Mouse (Mus musculus) heart, embryonic 12.5 days (tissue): ENCODE results near the gene Actr1a. TPM values are rescaled to one million over a fixed set of nuclear protein-coding genes. Genes with fewer than 3 reads are reported as not detected.

Experiments used
- ATAC-seq: fragments of 200-750 bp; cut with Nextera tagmentation; 2 replicates; pipeline ENCODE4 v1.8.0; 2017; ENCODE audit warnings: moderate TSS enrichment, moderate library complexity; ENCODE audit not compliant: insufficient number of reproducible peaks, low FRiP score
- H3K27ac ChIP-seq: fragments of 300-500 bp; sonication (generic); 2 replicates; pipeline ENCODE4 v1.5.1; 2016; ENCODE audit warnings: mild to moderate bottlenecking, moderate library complexity; ENCODE audit not compliant: poor library complexity, severe bottlenecking
- H3K27me3 ChIP-seq: fragments of 300-500 bp; sonication (generic); replicated peaks from 2 replicates; pipeline ENCODE4 v1.6.1; 2016; ENCODE audit warnings: mild to moderate bottlenecking, moderate library complexity
- H3K36me3 ChIP-seq: fragments of 300-500 bp; sonication (generic); 2 replicates; pipeline ENCODE4 v1.6.1; 2016; ENCODE audit warnings: mild to moderate bottlenecking, moderate library complexity
- H3K4me1 ChIP-seq: fragments of 300-500 bp; sonication (generic); replicated peaks from 2 replicates; pipeline ENCODE4 v1.6.1; 2016; ENCODE audit warnings: mild to moderate bottlenecking
- H3K4me2 ChIP-seq: fragments of 300-500 bp; sonication (generic); 2 replicates; pipeline ENCODE4 v1.6.1; 2016; ENCODE audit warnings: mild to moderate bottlenecking, moderate library complexity
- H3K4me3 ChIP-seq: fragments of 300-500 bp; sonication (generic); 2 replicates; pipeline ENCODE4 v1.5.1; 2016; ENCODE audit warnings: mild to moderate bottlenecking
- H3K9ac ChIP-seq: fragments of 300-500 bp; sonication (generic); 2 replicates; pipeline ENCODE4 v1.6.1; 2016; ENCODE audit warnings: mild to moderate bottlenecking, moderate library complexity
- H3K9me3 ChIP-seq: fragments of 300-500 bp; sonication (generic); replicated peaks from 2 replicates; pipeline ENCODE4 v1.6.1; 2016; ENCODE audit warnings: mild to moderate bottlenecking, moderate library complexity
- WGBS: fragments of 180-500 bp; shearing (Covaris S2); methylation state at CpG from one replicate; pipeline ENCODE4 v1.1.7; 2016; 5-methylcytosine and 5-hydroxymethylcytosine counted together
- polyA plus RNA-seq: library from polyadenylated mRNA; unstranded; fragments of >200 nt; fragmentation: Nextera tagmentation; extraction: Ambion mirVana; gene quantifications from 2 replicates; pipeline ENCODE4 v1.2.1, GENCODE M21; 2016

Actr1a gene
- polyA plus RNA-seq, 1 experiment from 2014 or later, result 118 TPM

GRCm38 (mm10) chr19:46422384-46423338 is 27.1 kb upstream of the Actr1a start:
- H3K4me1 ChIP-seq, result peaks cover 51% of the 10 kb centered on the region
- no peak overlapping the region for H3K9ac ChIP-seq
- no peak overlapping the region for H3K27ac ChIP-seq
- no peaks in the 10 kb centered on the region for H3K9me3 ChIP-seq
- 54% methylated on average over 11 of the region's 11 CpGs for WGBS
- no peaks in the 10 kb centered on the region for H3K27me3 ChIP-seq
- no peak for ATAC-seq
- H3K4me2 ChIP-seq, result no peak overlapping the region
- H3K4me3 ChIP-seq, result no peak overlapping the region
- peaks cover 6% of the 10 kb centered on the region; the same call in 1 of the 2 replicates for H3K36me3 ChIP-seq

- 87% methylated on average over 7 of the region's 7 CpGs for WGBS
- H3K4me1 ChIP-seq, result peaks cover 54% of the 10 kb centered on the region
- H3K4me2 ChIP-seq, result no peak overlapping the region
- H3K4me3 ChIP-seq, result no peak overlapping the region
- H3K36me3 ChIP-seq, result 0 out of 2 replicates have a peak, but pooled peaks cover 3% of the 10 kb centered on the region
- ATAC-seq, result no peak
- H3K9ac ChIP-seq, result no peak overlapping the region
- H3K9me3 ChIP-seq, result no peaks in the 10 kb centered on the region
- no peak overlapping the region for H3K27ac ChIP-seq
- no peaks in the 10 kb centered on the region for H3K27me3 ChIP-seq
These were observed 24.9 kb upstream of the Actr1a start for GRCm38 (mm10) chr19:46420410-46420809.

- Histone ChIP-seq H3K27ac (no peak overlapping the region), H3K9ac (no peak overlapping the region)
- WGBS, result 86% methylated on average over 4 of the region's 4 CpGs
These were observed 22.5 kb upstream of the Actr1a start for GRCm38 (mm10) chr19:46418051-46418450.

GRCm38 (mm10) chr19:46416276-46416675 is 20.7 kb upstream of the Actr1a start:
- no peaks in the 10 kb centered on the region for H3K27me3 ChIP-seq
- ATAC-seq, result no peak
- H3K9me3 ChIP-seq, result no peaks in the 10 kb centered on the region
- peaks cover 50% of the 10 kb centered on the region for H3K4me1 ChIP-seq
- H3K27ac ChIP-seq, result no peak overlapping the region
- 53% methylated on average over 9 of the region's 9 CpGs for WGBS
- no peak overlapping the region for H3K4me2 ChIP-seq
- H3K36me3 ChIP-seq, result no peaks in the 10 kb centered on the region
- no peak overlapping the region for H3K4me3 ChIP-seq
- H3K9ac ChIP-seq, result no peak overlapping the region

More at GRCm38 (mm10) chr19:46418051-46418450, 22.5 kb upstream of the Actr1a start:
- no peak overlapping the region for H3K4me3 ChIP-seq
- H3K4me1 ChIP-seq, result peaks cover 50% of the 10 kb centered on the region
- no peaks in the 10 kb centered on the region for H3K27me3 ChIP-seq
- no peaks in the 10 kb centered on the region for H3K9me3 ChIP-seq
- no peak for ATAC-seq
- H3K4me2 ChIP-seq, result no peak overlapping the region
- no peaks in the 10 kb centered on the region for H3K36me3 ChIP-seq

GRCm38 (mm10) chr19:46414486-46414885 is 18.9 kb upstream of the Actr1a start:
- H3K9me3 ChIP-seq, result no peaks in the 10 kb centered on the region
- no peak overlapping the region for H3K9ac ChIP-seq
- H3K27ac ChIP-seq, result no peak overlapping the region
- no peak overlapping the region for H3K4me2 ChIP-seq
- H3K4me1 ChIP-seq, result peaks cover 43% of the 10 kb centered on the region
- H3K36me3 ChIP-seq, result 0 out of 2 replicates have a peak, but pooled peaks cover 6% of the 10 kb centered on the region
- H3K4me3 ChIP-seq, result no peak overlapping the region
- WGBS, result 90% methylated on average over 8 of the region's 8 CpGs
- no peaks in the 10 kb centered on the region for H3K27me3 ChIP-seq
- ATAC-seq, result no peak

GRCm38 (mm10) chr19:46413969-46414368 is 18.4 kb upstream of the Actr1a start:
- no peak overlapping the region for H3K4me2 ChIP-seq
- no peak overlapping the region for H3K27ac ChIP-seq
- WGBS, result 85% methylated on average over 2 of the region's 2 CpGs
- no peaks in the 10 kb centered on the region for H3K27me3 ChIP-seq
- H3K4me3 ChIP-seq, result no peak overlapping the region
- H3K36me3 ChIP-seq, result 0 out of 2 replicates have a peak, but pooled peaks cover 6% of the 10 kb centered on the region
- H3K4me1 ChIP-seq, result peaks cover 48% of the 10 kb centered on the region
- no peaks in the 10 kb centered on the region for H3K9me3 ChIP-seq
- no peak overlapping the region for H3K9ac ChIP-seq
- no peak for ATAC-seq

- H3K36me3 ChIP-seq, result 0 out of 2 replicates have a peak, but pooled peaks cover 9% of the 10 kb centered on the region
- H3K4me3 ChIP-seq, result no peak overlapping the region
- no peak for ATAC-seq
- 0 out of 2 replicates have a peak overlapping the region, but pooled peaks have one; percentile 14 for H3K4me2 ChIP-seq
- H3K9me3 ChIP-seq, result no peaks in the 10 kb centered on the region
- peaks cover 48% of the 10 kb centered on the region for H3K4me1 ChIP-seq
- 43% methylated on average over 12 of the region's 12 CpGs for WGBS
- H3K9ac ChIP-seq, result no peak overlapping the region
- peak overlapping the region; percentile 56 for H3K27ac ChIP-seq
- H3K27me3 ChIP-seq, result no peaks in the 10 kb centered on the region
These were observed 16.7 kb upstream of the Actr1a start for GRCm38 (mm10) chr19:46412056-46412805.

GRCm38 (mm10) chr19:46409506-46409905 is 14.0 kb upstream of the Actr1a start:
- Histone ChIP-seq H3K9me3 (no peaks in the 10 kb centered on the region), H3K9ac (no peak overlapping the region), H3K27me3 (no peaks in the 10 kb centered on the region), H3K4me1 (peaks cover 46% of the 10 kb centered on the region), H3K4me2 (no peak overlapping the region), H3K36me3 (peaks cover 33% of the 10 kb centered on the region), H3K4me3 (no peak overlapping the region), H3K27ac (peak overlapping the region; percentile 26)
- WGBS, result 32% methylated on average over 3 of the region's 3 CpGs
- ATAC-seq, result no peak

- peaks cover 55% of the 10 kb centered on the region for H3K36me3 ChIP-seq
- WGBS, result 70% methylated on average over 8 of the region's 8 CpGs
These were observed 11.2 kb upstream of the Actr1a start for GRCm38 (mm10) chr19:46406592-46407386.

GRCm38 (mm10) chr19:46404030-46404429 is 8.5 kb upstream of the Actr1a start:
- WGBS, result 89% methylated on average over 1 of the region's 1 CpGs
- no peak overlapping the region for H3K9ac ChIP-seq

More at GRCm38 (mm10) chr19:46406592-46407386, 11.2 kb upstream of the Actr1a start:
- Histone ChIP-seq H3K4me2 (no peak overlapping the region), H3K9me3 (no peaks in the 10 kb centered on the region), H3K4me3 (no peak overlapping the region), H3K27ac (no peak overlapping the region), H3K4me1 (peaks cover 34% of the 10 kb centered on the region), H3K27me3 (no peaks in the 10 kb centered on the region), H3K9ac (no peak overlapping the region)
- no peak for ATAC-seq

More at GRCm38 (mm10) chr19:46404030-46404429, 8.5 kb upstream of the Actr1a start:
- H3K4me1 ChIP-seq, result peaks cover 32% of the 10 kb centered on the region
- H3K4me2 ChIP-seq, result no peak overlapping the region
- H3K36me3 ChIP-seq, result peaks cover 57% of the 10 kb centered on the region
- no peak overlapping the region for H3K4me3 ChIP-seq
- H3K27me3 ChIP-seq, result no peaks in the 10 kb centered on the region
- H3K27ac ChIP-seq, result no peak overlapping the region
- no peak for ATAC-seq
- no peaks in the 10 kb centered on the region for H3K9me3 ChIP-seq
